Mouse (Mus musculus): ENCODE results near the gene Fam227a.
"Not testable (repeated sequence)": the region's sequence is repeated elsewhere in the genome, so short reads cannot be mapped to it uniquely, and the experiment has no call there.

Fam227a gene

DNA sequence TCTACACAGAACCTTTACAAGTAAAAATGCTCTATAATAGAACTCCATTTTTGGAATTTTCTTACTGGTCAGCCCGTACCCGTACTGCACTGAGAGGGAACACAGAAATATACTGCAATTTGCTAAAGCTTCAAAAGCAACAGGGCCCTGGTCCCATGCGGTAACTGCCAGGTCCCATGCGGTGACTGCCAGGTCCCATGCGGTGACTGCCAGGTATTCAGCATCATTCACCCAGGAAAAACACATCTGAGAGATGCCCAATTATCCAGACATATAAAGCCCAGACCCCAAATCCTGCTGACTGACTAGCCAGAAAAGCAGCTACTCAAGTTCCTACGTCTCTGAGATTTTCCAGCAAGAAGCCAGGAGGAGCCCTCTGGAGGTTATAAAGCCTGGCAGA, 25.9 kb upstream of the Fam227a start:
- DNase-seq (ENCODE audit: extremely low spot score, low read depth, low spot score) = no peak

DNA sequence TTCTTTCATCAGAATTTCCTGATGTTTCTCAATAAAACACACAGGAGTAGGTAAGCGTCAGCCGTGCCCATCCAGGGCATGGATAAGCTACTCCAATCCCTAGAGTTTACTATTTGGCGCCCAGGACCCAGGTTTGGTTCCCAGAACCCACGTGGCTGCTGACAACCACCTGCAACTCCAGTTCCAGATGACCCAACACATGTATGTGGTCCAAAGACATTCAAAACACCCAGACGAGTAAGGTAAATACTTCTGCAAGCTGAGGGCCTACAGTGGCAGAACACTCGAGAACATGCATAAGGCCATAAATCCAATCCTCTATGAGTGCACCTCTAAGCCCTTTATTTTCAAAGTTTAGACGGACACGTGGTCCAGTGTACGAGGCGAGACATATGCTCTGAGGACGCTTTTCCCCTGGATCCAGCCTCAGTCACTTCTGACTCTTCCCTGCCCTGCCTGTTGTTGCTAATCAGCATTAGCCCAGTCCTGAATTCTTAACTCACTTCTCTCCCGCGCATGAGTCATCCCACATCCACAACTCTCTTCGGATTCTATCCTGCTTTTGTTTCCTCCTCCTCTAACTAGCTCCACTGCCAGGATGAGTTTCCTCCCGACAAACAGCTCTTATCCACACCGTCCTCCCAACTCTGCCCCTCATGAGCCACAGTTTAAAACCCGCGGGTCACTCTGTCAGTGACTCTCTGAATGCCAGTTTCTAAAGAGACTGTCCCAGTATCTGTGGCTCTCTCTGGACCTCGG, 25.1 kb upstream of the Fam227a start:
- no peak for DNase-seq (ENCODE audit: extremely low spot score, low read depth, low spot score)

DNA sequence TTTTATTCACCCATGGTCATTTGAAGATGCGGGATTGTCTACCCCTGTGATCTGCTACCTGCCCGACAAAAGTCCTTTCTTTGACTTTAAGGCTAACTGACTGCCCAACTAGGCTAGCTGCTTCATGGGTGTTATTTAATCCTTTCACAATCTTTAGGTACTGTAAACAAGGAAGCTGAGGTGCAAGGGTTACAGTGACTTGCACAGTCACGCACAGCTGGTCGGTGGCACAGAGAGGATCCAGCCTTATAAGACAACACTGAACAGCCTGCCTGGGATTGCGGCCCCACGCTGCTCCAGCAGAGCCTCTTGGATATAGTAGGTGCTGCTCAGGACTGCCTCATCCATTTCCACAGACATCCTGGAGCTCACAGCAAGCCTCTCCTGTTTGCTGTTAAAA, 24.4 kb upstream of the Fam227a start:
- DNase-seq (ENCODE audit: extremely low spot score, low read depth, low spot score) = no peak

DNA sequence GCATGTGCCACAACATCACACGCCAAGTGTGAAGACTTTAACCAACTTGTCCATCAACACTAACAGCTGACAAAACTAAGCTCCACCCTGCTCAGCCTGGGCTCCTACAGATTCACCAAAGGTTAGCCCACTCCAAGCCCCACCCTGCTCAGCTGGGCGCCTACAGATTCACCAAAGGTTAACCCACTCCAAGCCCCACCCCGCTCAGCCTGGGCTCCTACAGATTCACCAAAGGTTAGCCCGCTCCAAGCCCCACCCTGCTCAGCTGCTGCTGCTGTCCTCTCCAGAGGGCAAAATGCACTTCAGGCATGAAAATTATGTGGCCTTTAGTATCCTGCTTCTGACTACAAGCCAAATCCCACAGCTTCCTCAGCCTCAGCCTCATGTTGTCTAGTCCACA, 23.2 kb upstream of the Fam227a start:
- DNase-seq (ENCODE audit: extremely low spot score, low read depth, low spot score) = no peak

DNA sequence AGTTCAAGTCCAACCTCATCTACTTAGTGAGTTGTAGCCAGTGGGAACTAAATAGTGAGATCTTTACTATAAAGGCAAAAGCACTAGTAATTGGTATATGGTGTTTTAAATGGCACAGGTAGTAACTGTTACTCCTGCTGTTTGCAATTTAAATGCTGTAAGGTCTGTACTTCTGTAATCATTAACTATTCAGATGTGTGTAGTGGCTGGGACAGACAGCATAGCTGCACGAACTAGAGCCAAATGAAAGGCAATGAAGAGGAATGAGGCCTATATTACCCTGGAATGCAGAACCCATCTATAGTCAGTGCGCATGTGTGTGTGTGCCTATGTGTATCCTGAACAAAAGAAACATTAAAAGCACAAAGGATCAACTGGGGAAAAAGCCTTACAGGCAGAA, 19.2 kb upstream of the Fam227a start:
- DNase-seq (ENCODE audit: extremely low spot score, low read depth, low spot score) = no peak

DNA sequence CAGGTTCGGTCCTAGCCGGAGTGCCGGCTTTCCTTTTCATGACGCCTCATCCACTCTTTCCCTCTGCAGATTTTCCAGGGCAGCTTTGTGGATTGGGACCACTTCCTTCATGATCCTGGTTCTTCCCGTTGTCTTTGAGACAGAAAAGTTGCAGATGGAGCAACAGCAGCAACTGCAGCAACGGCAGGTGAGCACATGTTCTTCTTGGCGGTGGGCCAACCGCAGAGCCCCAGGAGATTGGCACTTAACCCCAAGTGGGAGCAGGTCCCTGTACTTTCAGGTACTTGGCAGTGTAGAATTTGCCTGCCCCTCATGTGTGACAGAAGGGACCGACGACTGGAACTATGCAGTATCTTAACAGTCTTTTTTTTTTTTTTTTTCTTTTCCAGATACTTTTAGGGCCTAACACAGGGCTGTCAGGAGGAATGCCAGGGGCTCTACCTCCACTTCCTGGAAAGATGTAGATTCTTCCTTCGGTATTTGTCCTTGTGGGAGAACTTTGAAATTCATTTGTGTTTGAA, 13.1 kb upstream of the Fam227a start:
- DNase-seq (ENCODE audit: extremely low spot score, low read depth, low spot score) = not testable (repeated sequence)

DNA sequence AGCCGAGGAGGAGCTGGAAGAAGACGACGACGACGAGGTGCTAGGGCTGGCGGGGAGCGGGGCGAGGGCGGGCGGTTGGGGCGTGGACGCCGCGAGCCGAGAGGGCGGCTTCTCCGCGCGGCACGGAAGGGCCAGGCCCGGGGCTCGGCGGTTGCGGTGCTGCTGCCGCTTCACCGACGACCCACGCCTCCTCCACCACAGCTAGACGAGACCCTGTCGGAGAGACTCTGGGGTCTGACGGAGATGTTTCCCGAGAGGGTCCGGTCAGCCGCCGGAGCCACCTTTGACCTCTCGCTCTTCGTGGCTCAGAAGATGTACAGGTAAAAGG, 12.2 kb upstream of the Fam227a start:
- no peak for DNase-seq (ENCODE audit: extremely low spot score, low read depth, low spot score)

DNA sequence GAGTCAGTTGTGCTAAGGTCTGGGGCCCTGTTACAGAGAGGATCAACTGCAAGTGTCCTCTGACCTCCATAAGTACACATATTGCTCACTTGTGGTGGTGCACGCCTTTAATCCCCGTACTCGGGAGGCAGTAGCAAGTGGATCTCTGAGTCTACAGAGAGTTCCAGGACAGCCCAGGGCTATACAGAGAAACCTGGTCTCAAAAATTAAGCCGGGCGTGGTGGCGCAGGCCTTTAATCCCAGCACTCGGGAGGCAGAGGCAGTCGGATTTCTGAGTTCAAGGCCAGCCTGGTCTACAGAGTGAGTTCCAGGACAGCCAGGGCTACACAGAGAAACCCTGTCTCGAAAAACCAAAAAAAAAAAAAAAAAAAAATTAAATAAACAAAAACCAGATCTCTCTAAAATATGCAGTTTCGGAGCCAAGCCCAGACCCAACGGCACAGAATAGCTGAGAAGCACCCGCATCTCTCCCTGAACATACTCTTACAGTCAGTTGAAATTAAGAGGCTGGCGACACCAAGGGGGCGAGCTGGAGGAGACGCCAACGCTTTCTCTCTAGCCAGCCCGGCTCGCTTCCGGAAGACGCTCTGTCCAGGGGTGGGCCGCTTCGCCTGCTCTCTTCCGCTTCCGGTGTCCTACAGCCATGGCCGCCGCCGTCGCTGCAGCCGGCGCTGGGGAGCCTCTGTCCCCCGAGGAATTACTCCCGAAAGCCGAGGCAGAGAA, 11.7 kb upstream of the Fam227a start, which contains the start of gene Tomm22:
Gene Tomm22, plus strand, starts transcription at position 613 of the 723 bp plus-strand sequence.
- DNase-seq (ENCODE audit: extremely low spot score, low read depth, low spot score) = no peak

DNA sequence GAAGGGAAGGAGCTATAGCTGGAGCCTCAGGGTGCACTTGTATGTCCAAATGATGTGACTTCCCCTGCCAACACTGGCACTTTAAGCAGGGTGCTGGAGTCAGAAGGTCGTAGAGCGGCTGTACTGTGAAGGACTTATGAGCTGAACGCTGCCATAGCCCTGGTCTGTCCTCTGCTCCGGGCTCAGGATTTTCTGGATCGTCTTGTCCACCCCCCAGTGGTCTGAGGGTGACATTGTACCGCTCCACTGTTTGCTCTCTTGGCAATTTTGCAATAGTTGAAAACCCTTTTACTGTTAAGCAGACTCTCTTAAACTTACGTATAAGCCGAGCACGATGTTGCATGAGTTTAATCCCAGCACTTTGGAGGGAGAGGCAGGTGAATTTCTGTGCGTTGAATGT, 10.4 kb upstream of the Fam227a start:
- no peak for DNase-seq (ENCODE audit: extremely low spot score, low read depth, low spot score)

DNA sequence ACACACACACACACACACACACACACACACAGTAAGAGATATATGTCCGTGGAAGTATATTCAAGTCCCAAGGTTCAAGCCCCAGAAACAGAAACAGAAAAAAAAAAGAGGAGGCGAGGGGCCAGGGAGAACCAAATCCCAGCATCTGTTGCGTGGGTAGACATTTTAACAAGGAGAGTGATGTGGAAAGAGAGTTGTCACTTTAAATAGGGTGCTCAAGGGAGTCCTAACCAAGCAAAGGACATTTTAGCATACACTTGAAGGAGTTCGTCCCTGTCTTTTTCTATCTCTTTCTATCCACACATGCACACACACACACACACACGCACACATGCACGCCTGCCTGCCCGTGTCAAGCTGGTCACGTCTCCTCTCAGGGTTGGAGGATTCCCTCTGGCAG, 5.9 kb upstream of the Fam227a start:
- DNase-seq (ENCODE audit: extremely low spot score, low read depth, low spot score) = no peak

DNA sequence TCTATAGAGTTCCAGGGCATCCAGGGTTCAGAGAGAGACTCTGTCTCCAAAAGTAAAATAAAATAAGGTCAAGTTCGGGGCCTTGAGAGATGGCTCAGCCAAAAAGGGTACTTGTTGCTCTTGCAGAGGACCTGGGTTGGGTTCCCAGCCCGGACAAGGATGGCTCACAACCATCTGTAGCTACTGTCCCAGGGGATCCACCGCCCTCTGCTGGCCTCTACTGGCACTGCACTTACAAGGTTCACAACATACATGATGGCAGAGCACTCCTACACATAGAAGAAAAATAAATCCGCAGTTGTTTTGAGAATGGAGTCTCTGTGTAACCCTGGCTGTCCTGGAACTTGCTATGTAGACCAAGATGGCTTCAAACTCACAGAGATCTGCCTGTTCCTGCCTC, 3.1 kb upstream of the Fam227a start:
- no peak for DNase-seq (ENCODE audit: extremely low spot score, low read depth, low spot score)

DNA sequence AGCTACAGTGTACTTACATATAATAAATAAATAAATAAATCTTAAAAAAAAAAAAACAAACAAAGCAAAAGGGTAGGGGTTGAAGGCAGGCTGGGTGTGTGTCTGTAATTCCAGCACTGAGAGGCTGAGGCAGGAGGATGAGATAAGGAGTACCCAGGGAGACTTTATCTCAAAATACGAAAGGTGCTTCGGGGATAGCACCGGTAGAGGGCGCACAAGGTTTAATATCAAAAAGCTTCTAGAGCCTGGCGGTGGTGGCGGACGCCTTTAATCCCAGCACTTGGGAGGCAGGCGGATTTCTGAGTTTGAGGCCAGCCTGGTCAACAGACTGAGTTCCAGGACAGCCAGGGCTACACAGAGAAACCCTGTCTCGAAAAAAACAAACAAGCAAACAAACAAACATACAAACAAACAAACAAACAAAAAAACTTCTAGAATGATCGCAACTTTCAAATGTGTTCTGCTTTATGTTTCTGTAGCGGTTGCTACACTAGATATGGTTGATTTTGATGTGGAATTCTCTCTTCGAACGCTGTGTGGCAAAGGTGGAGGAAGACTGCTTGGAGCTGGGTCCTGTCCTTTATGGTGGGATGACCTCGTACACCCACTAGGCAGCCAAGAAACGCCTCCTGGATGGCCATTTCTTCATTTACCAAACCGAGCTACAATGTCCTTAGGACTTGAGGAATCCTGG, 772 bp downstream of the Fam227a start:
- peak; percentile 75 for DNase-seq (ENCODE audit: extremely low spot score, low read depth, low spot score)

DNA sequence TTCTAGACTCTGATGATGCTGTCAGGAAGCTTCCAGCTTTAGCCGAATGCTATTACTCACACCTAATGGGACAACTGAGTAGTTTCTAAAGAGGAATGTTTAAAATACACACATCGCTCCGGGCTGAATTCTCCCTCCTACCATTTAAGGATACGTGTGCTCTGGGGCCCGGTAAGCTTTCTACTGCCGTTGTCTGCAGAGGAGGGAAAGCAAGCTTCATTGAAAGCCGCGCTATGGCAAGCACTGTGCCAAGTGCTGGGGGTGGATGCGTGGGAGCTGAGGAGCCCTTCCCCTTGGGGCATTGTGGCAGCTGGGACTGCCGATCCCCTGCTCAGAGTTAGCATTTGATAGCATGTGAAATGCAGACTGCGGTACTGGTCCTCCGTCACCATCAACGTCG, 2.3 kb downstream of the Fam227a start:
- DNase-seq (ENCODE audit: extremely low spot score, low read depth, low spot score) = no peak

DNA sequence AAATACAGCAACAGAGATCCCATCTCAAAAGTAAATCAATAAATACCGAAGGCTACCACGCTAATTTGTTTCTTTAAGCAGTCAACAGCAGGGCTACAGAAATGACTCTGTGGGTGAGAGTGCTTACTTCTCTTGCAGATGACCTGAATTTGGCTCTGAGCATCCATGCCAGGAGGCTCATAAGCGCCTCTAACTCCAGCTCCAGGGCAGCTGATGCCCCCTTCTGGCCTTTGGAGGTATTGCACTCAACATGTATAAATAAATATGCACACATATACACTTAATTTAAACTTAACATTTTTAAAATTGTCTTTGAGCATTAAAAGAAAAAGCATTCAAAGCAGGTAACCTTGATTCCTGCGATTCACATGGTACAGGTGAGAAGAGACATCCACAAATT, 7.3 kb downstream of the Fam227a start:
- DNase-seq (ENCODE audit: extremely low spot score, low read depth, low spot score) = no peak

DNA sequence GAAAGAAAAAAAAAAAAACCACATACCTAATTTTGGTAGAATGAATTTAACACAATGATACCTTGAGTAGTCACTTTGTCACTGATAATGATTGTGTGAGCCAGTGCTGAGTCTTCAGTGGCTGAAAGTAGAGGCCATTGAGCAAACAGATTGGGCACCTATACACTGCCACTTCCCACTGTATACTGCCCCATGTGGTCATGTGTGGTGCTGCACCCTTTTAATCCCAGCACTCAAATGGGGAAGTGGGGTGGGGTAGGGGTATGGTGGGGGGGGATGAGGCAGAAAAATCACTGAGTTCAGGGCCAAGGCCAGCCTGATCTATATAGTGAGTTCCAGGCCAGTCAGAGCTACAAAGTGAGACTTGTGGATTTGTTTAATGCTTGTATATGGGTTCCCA, 8.2 kb downstream of the Fam227a start:
- no peak for DNase-seq (ENCODE audit: extremely low spot score, low read depth, low spot score)

DNA sequence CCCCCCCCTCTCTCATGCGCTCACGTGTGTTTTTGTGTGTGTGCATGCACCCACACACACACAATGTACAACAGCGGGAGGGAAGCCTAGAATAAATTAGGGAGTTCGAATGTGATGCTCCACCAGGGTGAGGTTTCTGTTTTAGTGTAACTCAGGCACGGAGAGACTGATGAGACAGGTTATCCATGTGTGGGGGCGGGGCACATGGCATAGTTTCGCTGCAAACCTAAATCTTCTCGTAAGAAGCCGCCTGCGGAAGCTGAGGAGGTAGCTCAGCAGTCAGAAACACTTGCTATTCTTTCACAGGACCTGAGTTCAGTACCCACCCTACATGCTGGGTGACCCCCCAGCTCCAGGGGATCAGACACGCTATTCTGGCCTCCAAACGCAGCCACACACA, 10.6 kb downstream of the Fam227a start:
- DNase-seq (ENCODE audit: extremely low spot score, low read depth, low spot score) = no peak

DNA sequence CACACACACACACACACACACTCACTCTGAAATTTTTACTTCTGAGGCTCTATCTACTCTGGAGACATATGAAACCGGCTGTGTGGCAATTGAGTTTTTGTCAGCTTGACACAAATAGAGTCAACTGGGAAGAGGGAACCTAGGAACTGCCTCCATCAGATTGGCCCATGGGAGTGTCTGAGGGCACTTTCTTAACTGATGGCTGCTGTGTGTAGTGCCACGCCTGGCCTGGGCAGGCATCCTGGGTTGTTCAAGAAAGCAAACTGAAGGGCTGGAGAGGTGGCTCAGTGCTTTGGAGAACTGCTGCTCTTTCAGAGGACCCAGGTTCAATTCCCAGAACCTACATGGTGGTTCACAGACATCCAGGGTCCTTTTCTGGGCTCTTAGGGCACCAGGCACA, 13.3 kb downstream of the Fam227a start:
- no peak for DNase-seq (ENCODE audit: extremely low spot score, low read depth, low spot score)

DNA sequence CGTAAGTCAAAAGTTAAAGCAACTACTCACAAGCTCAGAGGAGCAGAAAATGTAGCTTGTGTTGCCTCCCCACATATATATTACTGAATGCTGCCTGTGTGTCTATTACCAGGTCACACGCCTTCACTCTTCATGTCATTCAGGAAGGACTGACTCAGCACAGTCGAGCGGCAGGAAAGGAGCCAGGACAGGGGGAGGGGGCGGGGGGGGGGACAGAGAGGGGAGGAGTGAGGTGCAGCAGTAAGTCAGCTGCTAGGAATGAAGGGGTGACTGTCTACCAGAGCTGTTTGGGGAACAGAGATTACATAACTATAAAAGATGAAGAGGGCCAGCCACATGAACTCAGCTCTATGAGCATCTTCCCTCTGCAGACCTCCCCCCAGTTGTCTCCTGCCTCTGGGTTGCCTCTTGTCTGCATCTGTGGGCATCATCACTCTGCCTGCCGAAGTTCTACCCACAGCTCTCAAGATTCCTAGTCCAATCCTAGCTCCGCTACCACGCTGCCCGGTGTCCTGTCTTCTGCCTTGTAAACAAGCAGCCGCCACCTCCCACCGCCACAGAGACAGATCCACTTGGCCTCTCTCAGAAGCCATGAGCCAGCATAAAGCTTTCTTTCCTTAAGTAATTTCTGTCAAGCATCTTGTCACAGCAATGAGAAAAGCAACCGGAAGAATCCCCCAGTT, 17.5 kb downstream of the Fam227a start:
- DNase-seq (ENCODE audit: extremely low spot score, low read depth, low spot score) = no peak

DNA sequence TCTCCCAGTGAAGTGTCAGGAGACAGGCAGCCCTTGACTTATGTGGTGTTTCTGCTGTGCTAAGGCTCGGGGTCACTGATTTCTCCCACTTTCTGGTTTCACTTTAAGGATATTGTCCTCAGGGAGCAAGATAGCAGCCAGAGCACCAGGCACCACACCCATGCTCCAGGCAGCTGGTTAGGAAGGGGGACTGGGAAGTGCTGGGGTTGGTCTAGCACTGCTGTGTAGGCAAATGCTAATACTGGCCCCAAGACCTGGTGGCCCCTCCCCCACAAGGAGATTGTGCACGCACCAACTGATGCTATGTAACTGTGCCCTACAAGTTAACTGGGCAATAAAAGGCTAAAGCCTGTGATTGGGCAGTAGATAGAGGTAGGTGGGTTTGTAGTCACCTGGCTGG, 28.3 kb downstream of the Fam227a start:
- DNase-seq (ENCODE audit: extremely low spot score, low read depth, low spot score) = no peak

DNA sequence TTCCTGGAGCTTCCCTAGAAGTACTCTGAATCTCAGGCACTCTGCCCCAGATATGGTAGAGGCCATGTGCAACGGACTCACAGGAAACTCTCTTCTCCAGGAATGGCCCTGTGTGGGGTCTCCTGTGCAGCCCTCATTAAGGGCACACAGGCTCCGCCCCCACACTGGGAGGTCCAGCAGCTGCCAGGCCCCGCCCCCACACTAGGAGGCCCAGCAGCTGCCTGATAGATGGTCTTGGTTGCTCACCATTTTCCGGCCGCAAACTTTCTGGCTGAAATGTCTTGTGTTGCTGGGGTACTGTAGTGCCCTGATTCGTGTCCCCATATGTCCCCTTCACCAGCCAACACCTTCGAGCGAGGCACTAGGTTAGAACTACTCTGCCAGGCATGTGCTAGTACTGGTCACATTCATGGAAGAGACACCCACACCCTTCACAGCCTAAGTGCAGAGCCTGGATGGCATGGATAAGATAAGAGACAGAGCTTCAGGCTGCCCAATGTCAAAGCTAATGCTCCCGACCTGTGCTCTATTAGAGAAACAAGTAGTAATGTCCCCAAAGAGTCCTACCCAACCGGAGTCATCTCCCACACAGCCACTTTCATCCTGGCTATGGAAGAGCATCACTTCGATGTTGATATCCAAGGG, 38.9 kb downstream of the Fam227a start:
- DNase-seq (ENCODE audit: extremely low spot score, low read depth, low spot score) = no peak

DNA sequence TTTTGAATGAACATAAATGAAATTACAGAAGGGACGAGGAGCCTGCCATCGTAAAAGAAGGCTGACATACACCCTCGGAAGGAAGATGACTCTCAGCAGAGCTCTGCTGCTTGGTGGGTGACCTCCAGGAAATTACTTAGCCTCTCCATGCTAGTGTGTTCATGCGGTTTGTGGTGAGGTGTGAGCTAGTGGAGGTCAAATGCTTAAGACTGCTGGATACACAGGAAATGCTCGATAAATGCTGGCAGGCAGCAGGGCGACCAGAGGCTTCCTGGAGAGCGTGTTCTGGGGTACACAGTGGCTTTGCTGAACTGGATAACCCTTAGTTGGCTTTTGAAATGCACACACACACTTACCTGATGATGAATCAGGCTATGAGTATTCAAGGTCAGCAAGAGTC, 40.3 kb downstream of the Fam227a start:
- DNase-seq (ENCODE audit: extremely low spot score, low read depth, low spot score) = no peak
